Mouse (Mus musculus) lung, postnatal 10 days (tissue): ENCODE measurements around the gene Syce3.
"Not testable (repeated sequence)": the region's sequence is repeated elsewhere in the genome, so short reads cannot be mapped to it uniquely, and the experiment has no call there.

Experiments
- DNase-seq: peaks from one replicate; pipeline ENCODE4 v3.0.0; 2021

Gene Syce3

GRCm38 (mm10) chr15:89410118-89410517 lies at the start of gene Syce3:
Syce3 (minus strand) TSS chr15:89410503.
- no peak for DNase-seq

GRCm38 (mm10) chr15:89459821-89460220 lies 49.5 kb upstream of the Syce3 start:
- DNase-seq, result no peak

GRCm38 (mm10) chr15:89458942-89459341 lies 48.6 kb upstream of the Syce3 start:
- no peak for DNase-seq

DNA sequence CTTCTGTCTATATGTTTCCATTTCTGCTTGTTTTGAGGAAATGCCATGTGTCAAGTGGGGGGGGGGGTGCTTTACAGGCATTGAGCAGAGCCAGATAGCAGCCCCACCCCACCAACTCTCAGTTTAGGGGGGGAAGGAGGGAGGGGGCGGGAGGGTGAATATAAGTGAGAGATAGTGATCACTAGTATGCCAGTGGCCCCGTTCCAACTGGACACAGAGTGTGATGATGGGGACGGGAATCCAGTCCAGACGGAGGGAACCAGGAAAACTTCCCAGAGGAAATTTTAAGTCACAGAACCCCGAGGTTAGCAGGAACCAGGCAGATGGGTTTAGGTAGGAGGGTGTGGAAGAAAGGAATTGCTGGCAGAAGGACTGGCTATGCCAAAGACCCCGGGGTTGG lies 45.3 kb upstream of the Syce3 start:
- no peak for DNase-seq

DNA sequence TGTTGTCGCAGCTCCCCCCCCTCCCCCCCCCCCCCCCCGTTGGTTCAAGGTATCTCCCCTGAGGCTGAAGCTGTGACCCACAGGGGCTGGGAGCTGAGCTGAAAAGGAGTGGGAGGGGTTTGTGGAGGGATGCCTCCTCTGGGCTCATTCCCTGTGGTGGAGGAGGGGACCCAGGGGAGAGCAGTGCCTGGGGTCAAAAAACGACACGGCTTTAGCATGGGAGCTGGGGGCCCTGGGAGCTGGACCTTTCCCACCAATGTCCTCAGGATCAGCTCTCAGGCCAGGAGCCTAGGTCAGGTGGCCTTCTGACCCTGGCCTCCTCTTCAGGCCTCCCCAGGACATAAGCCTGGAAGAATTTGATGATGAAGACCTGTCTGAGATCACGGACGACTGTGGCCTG lies 44.6 kb upstream of the Syce3 start:
- no peak for DNase-seq

GRCm38 (mm10) chr15:89453865-89454478 lies 43.7 kb upstream of the Syce3 start, which contains the start of gene Mapk8ip2:
Mapk8ip2 (plus strand) TSS chr15:89453913.
- no peak for DNase-seq

GRCm38 (mm10) chr15:89452906-89453864 lies 42.9 kb upstream of the Syce3 start:
- DNase-seq, result peak; percentile 77

DNA sequence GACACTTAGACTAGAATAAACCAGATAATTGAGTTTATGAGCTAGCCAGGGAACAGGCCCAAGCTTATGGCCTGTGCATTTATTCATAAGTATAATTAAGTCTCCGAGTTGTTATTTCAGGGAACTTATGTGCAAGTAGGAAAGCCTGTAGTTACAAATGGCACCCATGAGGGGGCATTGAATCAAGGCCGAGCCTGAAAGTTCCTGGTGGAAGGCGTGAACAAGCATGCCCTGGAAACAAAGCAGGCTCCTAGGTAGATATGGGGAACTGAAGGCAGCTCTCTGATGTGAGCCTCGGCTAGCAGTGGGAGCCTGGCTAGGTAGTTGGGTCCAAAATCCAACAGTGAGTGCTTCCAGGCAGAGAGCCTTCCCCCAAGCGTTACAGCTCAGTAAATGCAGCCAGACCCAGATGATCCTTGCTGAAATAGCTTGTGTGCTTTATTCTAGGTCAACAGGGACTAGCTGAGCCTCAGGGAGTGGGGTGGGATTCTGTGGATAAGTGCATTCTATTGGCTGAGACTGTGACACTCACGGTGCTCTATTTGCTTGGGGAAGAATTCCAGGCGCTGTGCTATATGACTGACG lies 32.3 kb upstream of the Syce3 start:
- DNase-seq, result no peak

DNA sequence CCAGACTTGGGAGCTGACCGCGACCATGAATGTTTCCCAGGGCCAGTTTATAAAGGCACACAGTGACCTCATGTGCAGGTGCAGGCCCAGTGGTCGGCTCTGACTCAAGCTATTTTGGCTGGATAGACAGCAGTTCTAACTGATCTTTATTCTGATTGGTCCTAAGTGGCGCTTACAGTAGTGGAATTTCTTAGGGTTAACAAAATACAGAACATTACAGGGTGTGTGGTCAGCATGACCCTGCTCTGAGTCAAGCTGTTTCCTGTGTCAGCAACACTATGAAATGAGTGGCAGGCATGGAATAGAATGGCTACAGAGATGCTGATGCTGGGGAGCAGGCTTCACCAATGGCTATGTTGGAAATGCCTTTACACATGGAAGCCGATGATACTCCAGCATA lies 25.6 kb upstream of the Syce3 start:
- no peak for DNase-seq

GRCm38 (mm10) chr15:89434136-89434535 lies 23.8 kb upstream of the Syce3 start:
- no peak for DNase-seq

- DNase-seq, result no peak
Observed at GRCm38 (mm10) chr15:89432946-89433345, 22.6 kb upstream of the Syce3 start.

DNA sequence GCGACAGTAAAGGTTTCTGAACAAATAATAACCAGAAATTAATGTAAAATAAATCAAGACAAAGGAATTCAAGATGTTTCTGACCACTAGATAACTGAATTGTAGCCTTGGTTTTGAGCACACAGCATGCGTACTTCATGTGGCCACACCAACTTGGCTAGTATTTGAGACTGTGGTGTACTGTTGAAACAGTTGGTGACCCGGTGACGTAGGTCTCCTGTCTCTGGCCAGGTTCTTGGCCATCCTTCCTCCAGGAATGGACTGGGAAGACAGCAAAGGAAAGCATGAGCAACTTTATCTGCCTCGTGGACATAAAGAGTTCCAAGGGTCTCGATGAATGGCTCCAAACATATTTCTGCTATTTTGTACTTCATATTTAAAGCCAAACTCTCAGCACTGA lies 21.5 kb upstream of the Syce3 start:
- DNase-seq, result no peak

DNA sequence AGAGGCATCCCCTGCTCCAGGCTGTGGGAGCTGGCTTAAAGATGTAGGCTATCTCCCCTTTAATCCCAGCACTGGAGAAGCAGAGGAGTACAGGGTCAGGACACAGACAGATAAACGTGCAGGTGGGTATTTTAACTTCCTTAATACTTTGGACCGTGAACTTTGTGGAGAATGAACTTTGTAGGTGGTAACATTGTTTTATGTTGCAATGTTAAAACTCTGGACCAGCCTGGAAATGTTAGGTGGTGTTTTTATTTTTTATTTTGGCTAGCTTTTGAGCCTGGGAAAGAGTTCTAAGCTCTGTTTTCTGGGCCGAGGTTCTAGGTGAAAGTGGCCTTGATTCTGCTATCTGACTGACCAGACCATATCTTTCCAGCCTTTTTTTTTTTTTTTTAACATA lies 21.0 kb upstream of the Syce3 start:
- no peak for DNase-seq

- DNase-seq, result not testable (repeated sequence)
Observed at GRCm38 (mm10) chr15:89430771-89431170, 20.5 kb upstream of the Syce3 start.

- no peak for DNase-seq
Observed at GRCm38 (mm10) chr15:89430341-89430740, 20.0 kb upstream of the Syce3 start.

DNA sequence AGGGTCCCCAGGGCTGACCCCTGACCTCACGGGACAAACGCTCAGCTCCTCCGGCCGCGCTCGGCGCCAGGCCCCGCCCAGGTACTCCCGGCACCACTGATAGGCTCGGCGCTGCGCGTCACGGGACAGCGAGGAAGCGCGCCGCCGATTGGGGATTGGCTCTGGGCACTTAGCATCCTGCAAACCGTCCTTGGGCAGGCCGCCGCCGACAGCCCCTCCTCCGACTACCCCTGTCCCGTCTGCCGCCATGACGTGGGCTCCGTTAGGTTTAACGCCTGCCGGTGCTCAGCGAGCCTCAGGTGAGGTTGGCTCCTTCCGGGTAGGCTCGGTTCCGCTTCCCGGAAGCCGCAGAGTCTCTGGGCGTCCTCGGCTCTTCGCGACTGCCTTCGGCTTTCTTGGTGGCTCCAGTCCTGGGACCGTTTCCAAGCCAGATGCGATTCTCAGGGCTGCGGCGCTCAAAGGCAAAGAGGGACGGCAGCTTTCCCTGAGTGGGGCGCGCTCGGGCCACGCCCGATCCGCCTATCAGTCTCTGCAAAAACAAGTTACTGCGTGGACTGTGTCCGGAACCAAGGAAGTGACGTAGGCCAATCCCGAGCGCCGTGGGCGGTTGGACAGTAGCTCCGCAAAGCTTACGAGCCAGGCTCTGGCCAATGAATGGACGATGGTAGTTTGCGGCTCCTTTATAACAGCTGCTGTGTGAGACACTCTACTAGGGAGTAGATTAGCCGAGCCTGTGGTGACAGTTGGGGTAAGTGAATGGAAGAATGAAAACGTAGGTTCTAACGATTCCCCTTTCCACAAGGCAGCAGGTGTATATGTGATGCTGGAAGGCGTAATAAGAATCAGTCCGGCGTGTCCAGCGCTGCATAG lies 19.3 kb upstream of the Syce3 start, which contains the start of the genes C730034F03Rik, Gm44502 and Chkb:
Gene C730034F03Rik, plus strand, starts transcription at position 238 of the 870 bp plus-strand sequence.
Gene Gm44502, minus strand, starts transcription at position 345 of the 870 bp plus-strand sequence.
Gene Chkb, minus strand, starts transcription at position 557 of the 870 bp plus-strand sequence.
- DNase-seq, result peak; percentile 95

GRCm38 (mm10) chr15:89428821-89429351 lies 18.6 kb upstream of the Syce3 start:
- no peak for DNase-seq

- DNase-seq, result no peak
Observed at GRCm38 (mm10) chr15:89428136-89428790, 18.0 kb upstream of the Syce3 start.

DNA sequence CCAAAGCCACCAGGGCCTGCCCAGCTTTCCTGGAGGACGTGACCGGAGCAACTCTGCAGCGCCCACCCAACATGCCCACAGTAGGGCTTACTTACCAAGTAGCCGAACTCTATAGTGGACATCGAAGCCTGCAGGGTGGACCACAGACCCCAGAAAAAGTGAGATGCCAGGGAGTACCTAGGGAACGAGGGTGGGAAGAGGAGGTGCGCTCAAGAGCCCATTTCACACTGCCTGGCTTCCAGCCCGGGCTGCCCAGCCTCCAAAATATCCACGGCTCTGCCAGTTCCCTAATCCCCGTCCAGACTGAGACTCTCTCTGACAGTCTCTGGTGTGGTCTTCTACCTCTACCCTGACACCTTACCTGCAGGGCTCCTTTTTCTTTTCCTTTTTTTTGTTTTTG lies 16.4 kb upstream of the Syce3 start:
- DNase-seq, result no peak

DNA sequence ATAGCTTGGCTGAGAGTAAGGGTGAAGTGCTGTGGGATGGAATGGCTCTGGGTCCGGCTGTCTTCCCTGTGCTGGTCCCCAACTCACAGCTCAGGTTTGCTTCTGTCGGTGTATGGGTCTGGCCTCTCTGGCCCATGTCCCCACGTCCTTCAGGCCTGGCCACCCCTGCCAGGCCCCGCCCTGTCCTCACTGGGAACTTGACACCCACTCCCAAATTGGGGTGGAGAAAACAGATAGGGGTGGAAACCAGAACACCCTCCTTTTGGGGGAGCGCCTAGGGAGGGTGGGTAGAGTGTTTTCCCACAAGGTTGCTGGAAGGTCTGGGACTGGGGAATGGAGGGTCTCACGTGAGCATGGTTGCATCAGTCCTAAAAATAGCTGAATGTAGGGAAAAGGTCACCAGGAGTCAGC lies 15.4 kb upstream of the Syce3 start, which contains the start of gene Cpt1b:
Gene Cpt1b, minus strand, starts transcription at position 153 of the 411 bp plus-strand sequence.
- DNase-seq, result no peak

- no peak for DNase-seq
Observed at GRCm38 (mm10) chr15:89424621-89425020, 14.3 kb upstream of the Syce3 start.
